Mouse (Mus musculus) forebrain, embryonic 10.5 days (tissue): Measurements from ENCODE around the gene Fsd1l. TPM values are rescaled to one million over a fixed set of nuclear protein-coding genes. Genes with fewer than 3 reads are reported as not detected.
"Not testable (repeated sequence)": the region's sequence is repeated elsewhere in the genome, so short reads cannot be mapped to it uniquely, and the experiment has no call there.

Experiments used
- DNase-seq: peaks from one replicate; pipeline ENCODE4 v3.0.0-alpha.2; 2017; ENCODE audit warnings: low spot score; ENCODE audit errors: extremely low spot score
- H3K27ac ChIP-seq: fragments of 300-500 bp; sonication (generic); 2 replicates; pipeline ENCODE4 v1.5.1; 2016; ENCODE audit warnings: mild to moderate bottlenecking
- H3K27me3 ChIP-seq: fragments of 300-500 bp; sonication (generic); 2 replicates; pipeline ENCODE4 v1.6.1; 2016; ENCODE audit warnings: mild to moderate bottlenecking; ENCODE audit not compliant: poor library complexity, severe bottlenecking
- H3K36me3 ChIP-seq: fragments of 300-500 bp; sonication (generic); replicated peaks from 2 replicates; pipeline ENCODE4 v1.6.1; 2016; ENCODE audit warnings: mild to moderate bottlenecking, moderate library complexity
- H3K4me1 ChIP-seq: fragments of 300-500 bp; sonication (generic); 2 replicates; pipeline ENCODE4 v1.6.1; 2016
- H3K4me3 ChIP-seq: fragments of 300-500 bp; sonication (generic); 2 replicates; pipeline ENCODE4 v1.5.1; 2016; ENCODE audit warnings: mild to moderate bottlenecking, moderate library complexity
- H3K9me3 ChIP-seq: fragments of 300-500 bp; sonication (generic); 2 replicates; pipeline ENCODE4 v1.6.1; 2016; ENCODE audit warnings: mild to moderate bottlenecking, moderate library complexity
- WGBS: fragments of 180-500 bp; shearing (Covaris S2); methylation state at CpG from one replicate; pipeline ENCODE4 v1.1.7; 2016; 5-methylcytosine and 5-hydroxymethylcytosine counted together
- polyA plus RNA-seq: library from polyadenylated mRNA; unstranded; fragments of >200 nt; fragmentation: Nextera tagmentation; extraction: Ambion mirVana; gene quantifications from 2 replicates; pipeline ENCODE4 v1.2.1, GENCODE M21; 2016

The Fsd1l gene
- polyA plus RNA-seq, 1 experiment from 2014 or later = 27.3 TPM

- no peaks in the 10 kb centered on the region for H3K9me3 ChIP-seq
- no peak overlapping the region for H3K27ac ChIP-seq
- no peak overlapping the region for H3K4me3 ChIP-seq
- DNase-seq = no peak
- H3K27me3 ChIP-seq = no peaks in the 10 kb centered on the region
- H3K4me1 ChIP-seq = peaks cover 14% of the 10 kb centered on the region
- H3K36me3 ChIP-seq = peaks cover 12% of the 10 kb centered on the region
These were observed 84.7 kb downstream of the Fsd1l start for GRCm38 (mm10) chr4:53715977-53716376.

- 84% methylated on average over 4 of the region's 4 CpGs for WGBS
- Histone ChIP-seq H3K36me3 (peaks cover 24% of the 10 kb centered on the region), H3K27ac (no peak overlapping the region), H3K9me3 (no peaks in the 10 kb centered on the region), H3K4me3 (no peak overlapping the region), H3K27me3 (no peaks in the 10 kb centered on the region), H3K4me1 (peaks cover 20% of the 10 kb centered on the region)
- no peak for DNase-seq
These were observed 86.3 kb downstream of the Fsd1l start for GRCm38 (mm10) chr4:53717546-53717945.

- Histone ChIP-seq H3K27me3 (no peaks in the 10 kb centered on the region), H3K36me3 (peaks cover 27% of the 10 kb centered on the region), H3K4me3 (no peak overlapping the region), H3K9me3 (no peaks in the 10 kb centered on the region), H3K4me1 (peaks cover 22% of the 10 kb centered on the region), H3K27ac (no peak overlapping the region)
- no peak for DNase-seq
- 87% methylated on average over 5 of the region's 5 CpGs for WGBS
These were observed 87.0 kb downstream of the Fsd1l start for GRCm38 (mm10) chr4:53718261-53718660.

- H3K4me3 ChIP-seq = no peak overlapping the region
- H3K27me3 ChIP-seq = no peaks in the 10 kb centered on the region
- H3K9me3 ChIP-seq = no peaks in the 10 kb centered on the region
- H3K4me1 ChIP-seq = peaks cover 8% of the 10 kb centered on the region; the same call in 1 of the 2 replicates
- WGBS = 88% methylated on average over 4 of the region's 4 CpGs
- H3K36me3 ChIP-seq = peaks cover 50% of the 10 kb centered on the region
- H3K27ac ChIP-seq = no peak overlapping the region
- DNase-seq = no peak
These were observed 91.2 kb downstream of the Fsd1l start for GRCm38 (mm10) chr4:53722506-53722905.

- not testable (repeated sequence) for H3K4me3 ChIP-seq, H3K27ac ChIP-seq, H3K27me3 ChIP-seq, H3K4me1 ChIP-seq, DNase-seq, H3K9me3 ChIP-seq
- WGBS = 97% methylated on average over 2 of the region's 2 CpGs
- H3K36me3 ChIP-seq = peaks cover 71% of the 10 kb centered on the region
These were observed 94.8 kb downstream of the Fsd1l start for GRCm38 (mm10) chr4:53726100-53726499.

GRCm38 (mm10) chr4:53728121-53728520 is 96.8 kb downstream of the Fsd1l start:
- Histone ChIP-seq H3K9me3 (no peaks in the 10 kb centered on the region), H3K27me3 (no peaks in the 10 kb centered on the region), H3K4me1 (no peaks in the 10 kb centered on the region), H3K27ac (no peak overlapping the region), H3K36me3 (peaks cover 75% of the 10 kb centered on the region), H3K4me3 (no peak overlapping the region)
- 92% methylated on average over 1 of the region's 1 CpGs for WGBS
- no peak for DNase-seq

GRCm38 (mm10) chr4:53738956-53739616 is 107.8 kb downstream of the Fsd1l start:
- no peaks in the 10 kb centered on the region for H3K4me1 ChIP-seq
- no peaks in the 10 kb centered on the region for H3K9me3 ChIP-seq
- no peak overlapping the region for H3K4me3 ChIP-seq
- WGBS = 44% methylated on average over 6 of the region's 6 CpGs
- H3K27ac ChIP-seq = no peak overlapping the region
- H3K36me3 ChIP-seq = peaks cover 69% of the 10 kb centered on the region
- H3K27me3 ChIP-seq = no peaks in the 10 kb centered on the region
- no peak for DNase-seq

- DNase-seq = no peak
- Histone ChIP-seq H3K36me3 (peaks cover 46% of the 10 kb centered on the region), H3K4me1 (no peaks in the 10 kb centered on the region; the same call in 1 of the 2 replicates), H3K27ac (no peak overlapping the region), H3K9me3 (no peaks in the 10 kb centered on the region), H3K27me3 (no peaks in the 10 kb centered on the region), H3K4me3 (no peak overlapping the region)
These were observed 118.6 kb downstream of the Fsd1l start for GRCm38 (mm10) chr4:53749831-53750230.

GRCm38 (mm10) chr4:53750391-53751120 is 119.3 kb downstream of the Fsd1l start:
- Histone ChIP-seq H3K36me3 (peaks cover 52% of the 10 kb centered on the region), H3K4me1 (no peaks in the 10 kb centered on the region; the same call in 1 of the 2 replicates), H3K4me3 (no peak overlapping the region), H3K27ac (no peak overlapping the region), H3K9me3 (no peaks in the 10 kb centered on the region), H3K27me3 (no peaks in the 10 kb centered on the region)
- no peak for DNase-seq
- WGBS = 87% methylated on average over 16 of the region's 16 CpGs

Other genes starting within 250 kb of the Fsd1l start
- 9.9 and 10.4 TPM in 2 replicates for gene Slc44a1, start 191.1 kb upstream of the Fsd1l start, polyA plus RNA-seq
- gene Fktn, start 82.5 kb downstream of the Fsd1l start, polyA plus RNA-seq = 22.7 and 23.3 TPM in 2 replicates
- gene Tal2, start 148.2 kb downstream of the Fsd1l start, polyA plus RNA-seq = 2.2 and 2.8 TPM in 2 replicates
- 5.9 and 6.2 TPM in 2 replicates for gene Tmem38b, start 194.6 kb downstream of the Fsd1l start, polyA plus RNA-seq